Mouse (Mus musculus) activated CD4-positive, CD25-positive, alpha-beta regulatory T cell, adult 4 months (primary cell): ENCODE data around the gene Abhd6. TPM values are rescaled to one million over a fixed set of nuclear protein-coding genes. Genes with fewer than 3 reads are reported as not detected.

Source experiments
- ATAC-seq: one replicate; pipeline ENCODE4 v1.8.0; 2017
- polyA plus RNA-seq, 2 experiments: library from polyadenylated mRNA; unstranded; fragments of 100-300 nt; shearing (Covaris generic); gene quantifications; one replicate each; pipeline ENCODE4 v1.2.1; 2017

Gene Abhd6
- polyA plus RNA-seq, 2 experiments from 2014 or later, result 22.2 to 25.5 TPM

DNA sequence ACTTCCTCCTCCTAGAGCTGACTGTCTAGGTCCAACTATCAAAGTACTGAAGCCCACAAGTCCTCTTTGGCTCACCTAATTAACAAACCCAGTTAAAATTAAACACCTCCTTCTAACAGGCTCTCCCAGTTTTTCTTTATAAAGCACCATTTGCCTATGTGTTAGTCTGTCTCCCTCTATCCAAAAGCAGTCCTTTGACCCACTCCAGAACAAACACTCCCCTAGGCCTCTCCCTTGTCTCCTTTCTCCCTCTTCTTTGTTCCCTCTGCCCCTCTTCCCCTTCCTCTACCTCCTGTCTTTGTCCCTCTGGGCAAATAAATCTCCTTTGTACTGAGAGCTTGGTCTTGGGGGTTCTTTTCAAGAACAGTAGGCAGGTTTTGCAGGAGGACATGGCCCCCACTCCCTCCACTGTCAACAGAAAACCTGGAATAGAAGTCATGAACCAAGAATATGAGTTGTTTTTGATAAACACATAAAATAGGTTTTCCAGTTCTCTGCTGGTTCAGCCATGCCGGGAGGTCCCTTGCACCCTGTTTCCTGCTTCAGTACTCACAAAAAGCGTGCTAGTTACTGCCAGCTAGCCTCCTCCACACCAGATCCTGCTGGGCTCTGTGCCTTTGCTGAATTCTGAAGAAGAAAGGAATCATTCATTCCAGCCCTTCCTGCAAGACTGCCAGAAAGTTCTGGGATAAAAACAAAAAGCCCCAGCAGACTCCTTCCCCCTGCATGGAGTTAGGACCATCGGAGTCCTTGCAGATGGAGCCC, 60.0 kb downstream of the Abhd6 start:
- no peak for ATAC-seq

DNA sequence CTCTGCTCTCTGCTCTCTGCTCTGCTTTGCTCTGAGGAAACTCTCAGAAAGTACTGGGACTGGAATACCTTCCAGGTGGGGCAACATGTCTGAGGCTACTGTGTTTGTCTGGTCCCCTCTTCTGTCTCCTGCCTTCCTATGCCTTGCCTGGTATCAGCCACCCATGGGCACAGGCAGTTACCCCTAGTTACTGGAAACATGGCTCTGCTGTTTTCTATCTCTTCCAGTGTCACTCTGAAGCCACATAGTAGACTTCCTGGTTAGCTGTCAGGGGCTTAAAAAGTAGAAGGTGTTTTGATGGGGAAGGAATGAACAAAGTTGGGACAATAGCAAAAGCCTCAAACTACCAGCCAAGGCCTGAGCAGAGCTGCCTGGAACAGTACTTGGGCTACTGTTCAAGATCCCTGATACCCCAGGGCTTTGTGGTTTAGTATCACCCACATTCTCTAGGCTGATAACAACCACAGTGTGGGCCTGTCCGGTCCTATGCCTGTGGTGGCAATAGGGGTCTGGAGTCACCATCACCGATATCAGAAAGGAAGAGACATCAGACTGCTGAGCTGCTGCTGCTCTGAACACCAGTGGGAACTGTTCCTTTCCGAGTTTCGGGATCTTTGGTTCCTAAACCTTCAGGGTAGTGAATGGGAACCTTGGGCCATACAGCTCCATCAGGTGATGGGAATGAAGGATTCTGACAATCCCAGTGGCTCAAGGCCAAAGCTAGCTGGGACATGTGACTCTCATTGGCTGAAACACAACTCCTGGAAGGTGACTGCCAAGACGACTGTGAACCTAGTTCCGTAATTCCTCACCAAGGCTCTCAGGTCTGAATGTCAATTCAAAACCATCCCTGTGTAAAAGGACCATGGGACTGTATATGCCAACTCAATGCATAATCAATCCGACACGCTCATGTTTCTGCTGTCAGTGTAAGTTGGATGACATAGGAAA, 61.4 kb downstream of the Abhd6 start:
- ATAC-seq, result no peak

DNA sequence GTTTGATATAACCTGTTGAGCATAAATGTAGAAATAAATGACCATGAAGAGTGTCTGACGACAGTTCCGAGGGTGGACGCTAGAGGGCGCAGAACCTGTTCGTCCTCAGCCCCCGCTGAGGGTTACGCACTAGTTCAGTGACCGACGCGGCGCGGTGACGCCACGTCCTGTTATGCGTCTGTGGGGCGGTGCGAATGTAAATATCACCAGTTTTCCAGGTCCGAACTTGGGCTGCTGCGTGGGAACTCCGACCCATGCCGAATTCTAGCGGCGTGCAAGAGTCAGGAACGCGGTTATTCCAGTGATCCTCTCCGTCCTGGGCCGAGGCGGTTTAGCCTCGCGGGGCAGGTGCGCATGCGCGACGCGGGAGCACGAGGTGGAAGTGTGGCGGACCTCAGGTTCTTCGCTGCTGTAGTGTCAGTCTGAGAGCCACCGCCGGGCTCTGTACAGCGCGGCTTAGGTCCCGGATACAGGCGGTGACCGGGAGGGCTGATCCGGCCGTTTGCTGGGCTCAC, 77.5 kb downstream of the Abhd6 start, which contains the start of gene Rpp14:
TSS of gene Rpp14 (plus strand) at position 203 of the 515 bp plus-strand sequence.
- peak; percentile 93 for ATAC-seq

DNA sequence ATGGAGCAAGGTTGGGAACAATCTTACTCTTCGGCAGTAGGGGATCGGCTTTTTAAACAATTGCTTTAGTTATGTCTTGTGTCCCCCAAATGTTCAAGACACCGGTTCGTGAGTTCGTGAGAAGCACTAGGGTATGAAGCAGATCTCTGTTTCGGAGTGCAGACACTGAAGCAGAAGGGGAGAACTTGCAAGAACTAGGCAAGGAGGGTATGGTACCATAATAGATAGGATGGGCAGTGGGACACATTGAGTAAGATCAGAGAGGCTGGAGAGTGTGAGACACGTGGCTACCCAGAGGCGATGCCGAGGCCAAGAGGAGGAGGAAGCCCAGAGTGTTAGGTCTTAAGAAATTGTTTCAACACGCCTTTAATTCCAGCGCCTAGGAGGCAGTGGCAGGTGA, 78.0 kb downstream of the Abhd6 start:
- peak; percentile 3 for ATAC-seq

DNA sequence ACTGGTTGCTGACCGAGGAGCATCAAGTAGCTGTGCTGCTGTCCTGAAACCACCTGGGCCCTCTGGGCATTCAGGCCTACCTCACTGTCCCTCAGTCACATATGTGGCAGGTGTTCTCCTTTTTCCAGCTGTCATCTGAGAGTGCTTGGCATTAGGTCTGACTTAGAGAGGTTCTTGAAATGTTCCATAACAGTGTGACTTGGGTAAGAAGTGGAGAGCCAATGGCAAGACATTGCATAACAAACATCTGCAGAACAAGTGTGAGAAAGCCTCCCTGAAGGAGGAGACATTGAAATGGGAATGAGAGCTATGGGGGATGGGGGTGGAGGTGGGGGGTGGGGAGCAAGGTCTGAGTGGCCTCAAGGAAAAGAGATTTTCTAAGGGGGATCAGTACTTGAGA, 80.2 kb downstream of the Abhd6 start:
- no peak for ATAC-seq

DNA sequence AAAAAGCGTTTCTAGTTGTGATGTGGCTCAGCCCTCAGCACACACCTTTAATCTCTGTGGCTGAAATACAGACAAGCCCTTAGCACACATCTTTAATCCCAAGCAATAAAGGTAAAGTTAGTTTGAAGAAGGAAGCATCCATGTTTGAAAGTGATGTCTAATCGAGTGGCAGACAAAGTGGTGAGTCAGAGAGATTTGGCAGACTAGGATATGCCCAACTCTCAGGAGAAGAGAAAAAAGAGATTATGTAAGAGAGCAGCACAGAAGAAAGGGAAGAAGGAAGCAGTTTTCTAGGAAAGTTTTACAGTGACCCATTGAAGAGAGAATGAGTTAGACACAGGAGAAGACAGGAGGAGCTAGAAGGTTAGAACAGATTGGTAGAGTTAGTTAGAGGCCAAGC, 86.3 kb downstream of the Abhd6 start:
- ATAC-seq, result no peak

DNA sequence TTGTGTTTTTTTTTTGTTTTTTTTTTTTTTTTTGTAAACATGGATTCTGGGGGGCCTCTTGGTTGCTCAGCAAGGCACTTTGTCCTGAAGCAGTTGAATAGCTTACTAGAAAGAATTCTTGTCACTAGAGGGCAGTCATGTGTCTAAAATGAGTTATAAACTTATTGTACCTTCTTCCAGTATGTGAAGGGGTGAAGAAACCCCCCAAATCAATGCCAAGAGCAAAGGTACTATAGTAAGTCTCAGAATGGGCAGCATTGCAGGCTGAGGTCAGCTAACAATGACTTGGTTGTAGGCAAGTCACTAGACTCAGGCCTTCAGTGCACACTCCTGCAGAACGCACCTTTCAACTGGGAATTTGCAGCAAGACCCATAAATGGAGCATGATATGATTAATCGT, 89.9 kb downstream of the Abhd6 start:
- peak; percentile 61 for ATAC-seq

DNA sequence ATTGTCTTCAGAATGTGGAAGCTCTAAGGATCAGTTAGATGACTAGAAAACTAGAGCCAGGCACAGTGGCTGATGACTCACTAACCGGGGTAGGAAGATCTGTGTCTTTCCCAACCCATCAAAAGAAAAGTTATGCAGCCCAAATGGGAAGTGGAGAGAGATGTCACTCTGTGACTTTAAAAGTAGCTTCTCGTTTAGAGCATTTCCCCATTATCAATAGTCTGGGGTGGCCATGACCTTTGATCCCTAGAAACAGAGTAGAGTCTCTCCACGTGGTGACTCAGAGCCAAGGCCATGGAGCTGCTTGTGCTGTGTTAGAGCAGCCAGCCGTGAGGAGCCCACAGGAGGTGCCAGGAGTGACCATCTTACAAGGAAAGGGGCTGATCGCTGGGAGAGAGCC, 90.7 kb downstream of the Abhd6 start:
- no peak for ATAC-seq

DNA sequence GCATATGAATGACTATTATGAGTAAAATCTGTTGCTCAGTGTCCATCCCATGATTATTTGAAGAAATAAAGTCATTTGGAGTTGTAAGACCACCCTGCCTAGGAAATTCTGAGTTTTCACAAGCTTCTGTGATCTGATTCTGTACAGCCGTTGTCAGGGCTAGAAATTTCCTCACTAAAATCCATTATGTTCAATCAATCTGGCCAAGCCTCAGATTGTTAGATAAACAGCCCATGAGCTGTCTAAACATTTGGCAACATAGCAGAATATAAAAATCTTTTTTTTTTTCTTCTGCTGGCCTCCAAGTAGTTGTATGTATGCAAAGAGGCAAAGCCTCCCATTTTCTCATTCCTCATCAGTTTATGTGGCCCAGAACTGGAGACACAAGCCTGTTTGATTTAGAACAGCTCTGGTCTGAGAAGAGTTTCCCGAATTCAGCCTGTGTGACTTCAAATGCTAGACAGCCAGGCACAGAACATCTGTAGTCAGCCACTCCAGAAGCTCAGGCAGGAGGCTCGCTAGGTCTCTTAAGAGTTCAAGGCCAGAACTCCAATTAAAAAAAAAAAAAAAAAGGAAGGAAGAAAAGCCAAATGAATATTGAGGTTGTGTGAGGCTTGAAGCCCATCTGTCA, 92.3 kb downstream of the Abhd6 start:
- no peak for ATAC-seq

DNA sequence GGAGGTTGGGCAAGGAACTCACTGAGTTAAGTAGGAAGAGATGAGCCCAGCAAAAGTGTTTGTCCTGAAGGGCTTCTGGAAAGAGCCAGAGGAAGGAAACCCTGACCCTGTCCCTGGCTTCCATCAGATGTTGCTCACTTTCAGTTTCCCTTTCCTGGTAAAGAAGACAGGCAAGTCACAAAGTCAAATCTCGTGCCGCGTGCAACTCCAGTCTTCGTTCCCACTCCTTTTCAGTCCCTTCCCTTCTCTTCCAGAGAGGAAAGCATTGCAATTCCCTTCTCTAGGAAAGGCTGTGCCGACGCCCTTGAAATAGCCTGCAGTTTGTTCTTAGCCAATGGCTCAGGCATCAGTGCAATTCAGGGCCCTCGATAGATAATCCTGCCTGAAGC, 92.9 kb downstream of the Abhd6 start:
- no peak for ATAC-seq

DNA sequence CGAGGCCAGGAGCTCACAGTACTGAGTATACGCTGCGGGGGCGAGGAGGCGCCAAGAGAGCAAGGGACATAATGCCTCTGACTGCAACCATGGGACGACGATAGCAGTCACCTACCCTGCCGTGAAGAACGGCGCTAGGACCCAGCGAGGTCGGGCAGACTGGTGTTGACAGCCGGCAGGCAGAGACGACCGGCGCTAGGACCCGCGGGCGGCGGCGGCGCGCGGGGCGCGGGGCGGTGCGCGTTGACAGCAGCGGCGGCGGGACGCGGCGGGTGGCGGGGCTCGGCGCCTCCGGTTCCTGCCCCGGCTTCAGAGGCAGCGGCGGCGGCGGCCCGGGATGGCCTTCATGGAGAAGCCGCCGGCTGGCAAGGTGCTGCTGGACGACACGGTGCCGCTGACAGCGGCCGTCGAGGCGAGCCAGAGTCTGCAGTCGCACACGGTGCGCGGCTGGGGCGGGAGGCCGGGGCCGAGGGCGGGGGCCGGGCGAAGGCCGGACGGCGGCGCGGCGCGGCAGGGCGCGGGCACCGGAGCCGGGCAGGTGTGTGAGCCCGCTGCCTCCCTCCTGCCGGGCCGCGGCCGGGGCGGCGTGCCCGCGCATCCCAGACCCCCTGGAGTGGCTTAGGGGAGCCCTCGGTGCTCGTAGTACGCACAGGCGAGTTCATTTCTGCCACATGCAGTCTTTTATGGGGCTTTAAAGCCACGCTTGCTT, 95.4 kb downstream of the Abhd6 start, which contains the start of gene Pxk:
TSS of gene Pxk (plus strand) at position 234 of the 709 bp plus-strand sequence.
- peak; percentile 93 for ATAC-seq

DNA sequence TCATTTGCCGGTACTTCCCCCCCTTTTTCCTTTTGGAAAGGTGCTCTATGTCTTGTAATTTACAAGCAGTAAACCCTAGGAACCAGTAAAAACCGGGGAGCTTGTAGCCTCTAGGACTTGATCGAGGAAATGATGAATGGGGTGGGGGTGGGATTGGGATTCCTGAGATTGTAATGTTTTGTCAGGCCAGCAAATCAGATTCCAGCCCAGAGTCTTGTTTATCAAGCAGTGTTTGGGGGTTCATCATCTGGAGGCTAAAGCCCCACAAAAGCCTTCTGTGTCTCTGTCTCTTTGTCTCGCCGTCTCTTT, 95.9 kb downstream of the Abhd6 start:
- ATAC-seq, result no peak

DNA sequence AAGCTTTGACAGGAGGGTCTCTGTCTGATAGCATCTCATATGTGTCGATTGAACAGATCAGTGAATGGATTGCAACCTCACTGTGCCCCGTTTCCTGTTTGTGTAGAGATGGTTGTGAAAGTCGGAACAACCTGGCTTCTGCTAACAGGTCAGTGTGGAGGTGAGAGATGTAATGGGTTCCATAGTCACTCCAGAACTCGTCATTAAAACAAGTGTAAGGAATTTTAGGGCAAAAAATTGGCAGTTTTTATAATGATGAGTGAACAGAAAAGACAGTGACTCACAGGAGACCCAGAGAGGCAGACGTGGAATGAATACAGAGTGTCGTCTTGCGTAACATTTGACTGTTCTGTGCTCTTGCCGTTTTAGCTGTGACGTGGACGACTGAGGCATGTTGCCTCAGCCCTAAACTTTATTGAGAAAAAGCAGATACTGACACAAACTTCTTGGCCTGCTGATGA, 96.9 kb downstream of the Abhd6 start:
- peak; percentile 20 for ATAC-seq

DNA sequence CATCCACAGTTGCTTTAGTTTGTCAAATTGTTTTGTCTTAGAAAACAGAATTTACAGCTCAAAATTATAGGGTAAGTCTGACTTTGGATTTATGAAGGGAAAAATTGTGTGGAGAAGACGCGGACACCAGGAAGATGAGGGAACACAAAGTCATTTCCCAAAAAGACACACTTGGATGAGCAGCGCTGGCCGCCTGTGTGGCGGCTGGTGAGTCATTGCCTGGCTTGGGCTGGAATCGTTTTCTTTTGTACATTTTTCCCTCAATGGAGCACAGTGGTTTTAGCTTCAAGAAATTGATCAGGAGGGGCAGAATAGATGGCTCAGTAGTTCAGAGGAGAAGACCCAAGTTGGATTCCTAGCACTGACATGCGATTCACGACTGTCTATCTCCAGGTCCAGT, 99.2 kb downstream of the Abhd6 start:
- no peak for ATAC-seq

DNA sequence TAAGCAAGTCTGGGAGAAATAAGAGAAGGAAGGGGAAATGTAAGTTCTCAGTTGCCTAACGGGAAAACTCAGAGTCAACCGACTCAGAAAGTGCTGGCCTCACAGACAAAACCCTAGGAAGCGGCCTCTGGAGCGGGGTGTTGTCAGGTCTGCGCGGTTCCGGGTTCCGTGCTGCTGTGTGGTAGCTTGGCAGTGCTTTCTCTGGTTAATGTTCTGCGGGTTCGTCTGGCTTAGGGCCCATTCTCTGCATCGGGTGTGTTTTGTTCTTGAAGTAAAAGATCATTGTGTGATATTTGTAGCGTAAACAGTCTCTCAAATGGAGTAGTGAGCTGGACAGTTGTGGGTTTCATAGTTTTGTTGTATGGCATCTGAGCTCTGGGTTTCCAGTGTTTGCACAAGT, 100.0 kb downstream of the Abhd6 start:
- ATAC-seq, result no peak

Other genes with a start within 250 kb of the Abhd6 start
- gene Gm26661, start 211.3 kb upstream of the Abhd6 start, polyA plus RNA-seq, result not detected
- 1 to 10 TPM; 5.1 to 6.6 TPM for gene Flnb, start 184.9 kb upstream of the Abhd6 start, polyA plus RNA-seq
- not detected for gene Gm45521, start 45.6 kb upstream of the Abhd6 start, polyA plus RNA-seq
- 1 to 10 TPM; 2.6 to 4.1 TPM for gene Dnase1l3, start 8.3 kb upstream of the Abhd6 start, polyA plus RNA-seq
- gene Rpp14, start 77.5 kb downstream of the Abhd6 start, polyA plus RNA-seq, result 10 to 100 TPM; 35.2 to 38.5 TPM
- 10 to 100 TPM; 31.6 to 42.7 TPM for gene Pxk, start 95.3 kb downstream of the Abhd6 start, polyA plus RNA-seq
- 100 to 1,000 TPM; 117 to 121 TPM for gene Pdhb, start 170.1 kb downstream of the Abhd6 start, polyA plus RNA-seq
- 1 to 10 TPM; 3.2 to 4.5 TPM for gene Kctd6, start 211.2 kb downstream of the Abhd6 start, polyA plus RNA-seq